Mouse (Mus musculus) MEL (cell line): ENCODE measurements around the gene Srp9.

Source experiments
- CTCF ChIP-seq, 3 experiments: IDR thresholded peaks in 2 of 3; conservative IDR thresholded peaks in 1 of 3; 2 replicates each; pipeline ENCODE4 v1.5.1; 2011 to 2012; ENCODE audit warnings: low read length in 3 of 3, low read depth in 2 of 3, mild to moderate bottlenecking in 2 of 3, improper control_type of control experiment in 1 of 3, inconsistent platforms in 1 of 3, mixed read lengths in 1 of 3, moderate library complexity in 1 of 3; ENCODE audit not compliant: control insufficient read depth in 1 of 3, insufficient read depth in 1 of 3, poor library complexity in 1 of 3, severe bottlenecking in 1 of 3
- NELFE ChIP-seq: IDR thresholded peaks from 2 replicates; pipeline ENCODE4 v1.6.1; 2011; ENCODE audit warnings: low read depth, low read length, improper control_type of control experiment
- POLR2A ChIP-seq, 2 experiments: IDR thresholded peaks; 2 replicates each; pipeline ENCODE4 v1.6.1; 2011 to 2012; ENCODE audit warnings: low read length in 2 of 2, mild to moderate bottlenecking in 2 of 2, control low read depth in 1 of 2, improper control_type of control experiment in 1 of 2, low read depth in 1 of 2, moderate library complexity in 1 of 2; ENCODE audit not compliant: control insufficient read depth in 1 of 2, insufficient read depth in 1 of 2, poor library complexity in 1 of 2
- RCOR1 ChIP-seq: IDR thresholded peaks from 2 replicates; pipeline ENCODE4 v1.6.1; 2012; ENCODE audit warnings: low read depth, mild to moderate bottlenecking, inconsistent platforms, low read length, improper control_type of control experiment
- ZMIZ1 ChIP-seq: IDR thresholded peaks from 2 replicates; pipeline ENCODE4 v1.6.1; 2012; ENCODE audit warnings: low read depth, mild to moderate bottlenecking, inconsistent platforms, low read length, improper control_type of control experiment, moderate library complexity

DNA sequence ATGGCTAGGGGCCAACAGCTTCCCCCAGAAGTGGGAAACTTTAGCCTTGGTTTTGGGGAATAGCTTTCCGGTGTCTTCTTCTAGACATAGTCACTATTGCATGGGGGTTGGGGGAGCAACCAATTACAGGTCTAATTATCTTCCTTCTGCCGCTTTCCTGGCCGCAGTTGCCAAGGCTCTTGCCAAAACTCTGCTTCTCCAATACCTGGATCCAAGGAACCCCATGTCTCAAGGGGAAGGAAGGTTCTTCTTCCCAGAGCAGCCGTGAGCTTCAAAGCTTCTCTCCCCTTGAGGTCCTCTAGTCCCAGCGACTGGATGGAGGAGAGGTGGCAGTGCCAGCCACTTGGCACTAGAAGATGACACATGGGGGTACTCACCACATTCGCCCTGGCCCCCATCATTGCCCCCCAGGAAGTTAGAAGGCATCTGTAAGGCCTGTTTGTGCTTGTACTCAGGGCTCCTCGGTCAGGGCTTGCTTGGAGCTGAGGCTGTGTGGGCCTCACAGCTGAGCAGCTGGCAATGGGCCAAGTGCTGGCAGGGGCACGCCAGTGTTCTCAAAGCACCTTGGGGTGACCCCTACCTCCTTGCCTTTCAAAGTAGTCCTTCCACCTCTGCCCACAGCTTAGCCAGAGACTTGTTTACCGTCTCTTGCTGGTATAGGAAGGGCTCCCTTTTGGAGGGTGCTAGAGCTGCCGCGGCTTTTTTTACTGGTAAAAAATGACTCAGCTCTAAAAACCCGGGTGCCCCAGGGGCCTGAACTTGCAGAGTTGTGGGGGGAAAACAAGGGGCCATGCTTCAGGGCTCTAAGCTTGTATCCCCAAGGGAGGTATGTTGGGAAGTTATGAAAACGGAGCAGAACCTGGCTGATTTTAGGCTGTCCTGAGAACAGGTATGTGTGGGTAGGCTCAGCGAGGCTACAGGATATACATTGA lies 12.9 kb upstream of the Srp9 start:
- no peak for TF ChIP-seq POLR2A (IDR thresholded peaks at IDR 0.05; ENCODE audit: control insufficient read depth in 1 of 2, insufficient read depth in 1 of 2, low read depth in 1 of 2, low read length in 2 of 2, poor library complexity in 1 of 2)
- TF ChIP-seq ZMIZ1: no peak
- no peak for TF ChIP-seq NELFE
- no peak for TF ChIP-seq CTCF (IDR thresholded peaks at IDR 0.05 in 2 of 3, conservative IDR thresholded peaks at IDR 0.05 in 1 of 3; ENCODE audit: control insufficient read depth in 1 of 3, insufficient read depth in 1 of 3, low read depth in 2 of 3, low read length in 3 of 3, poor library complexity in 1 of 3, severe bottlenecking in 1 of 3)
- no peak for TF ChIP-seq RCOR1
